Mouse (Mus musculus) midbrain, embryonic 13.5 days (tissue): ENCODE results near the gene Phf11d. TPM values are rescaled to one million over a fixed set of nuclear protein-coding genes. Genes with fewer than 3 reads are reported as not detected.
"Not testable (repeated sequence)": the region's sequence is repeated elsewhere in the genome, so short reads cannot be mapped to it uniquely, and the experiment has no call there.

Experiments
- ATAC-seq: fragments of 200-750 bp; cut with Nextera tagmentation; 2 replicates; pipeline ENCODE4 v1.8.0; 2017; ENCODE audit warnings: mild to moderate bottlenecking, moderate TSS enrichment, moderate library complexity
- H3K27ac ChIP-seq: fragments of 300-500 bp; sonication (generic); 2 replicates; pipeline ENCODE4 v1.5.1; 2015; ENCODE audit warnings: inconsistent platforms, mild to moderate bottlenecking, moderate library complexity
- H3K27me3 ChIP-seq: fragments of 300-500 bp; sonication (generic); 2 replicates; pipeline ENCODE4 v1.6.1; 2015; ENCODE audit warnings: mild to moderate bottlenecking, inconsistent platforms
- H3K36me3 ChIP-seq: fragments of 300-500 bp; sonication (generic); 2 replicates; pipeline ENCODE4 v1.6.1; 2015; ENCODE audit warnings: mild to moderate bottlenecking, inconsistent platforms
- H3K4me1 ChIP-seq: fragments of 300-500 bp; sonication (generic); replicated peaks from 2 replicates; pipeline ENCODE4 v1.6.1; 2015; ENCODE audit warnings: inconsistent platforms
- H3K4me2 ChIP-seq: fragments of 300-500 bp; sonication (generic); replicated peaks from 2 replicates; pipeline ENCODE4 v1.6.1; 2015; ENCODE audit warnings: moderate library complexity, mild to moderate bottlenecking, inconsistent platforms
- H3K4me3 ChIP-seq: fragments of 300-500 bp; sonication (generic); replicated peaks from 2 replicates; pipeline ENCODE4 v1.5.1; 2015; ENCODE audit warnings: mild to moderate bottlenecking, inconsistent platforms
- H3K9ac ChIP-seq: fragments of 300-500 bp; sonication (generic); replicated peaks from 2 replicates; pipeline ENCODE4 v1.6.1; 2015; ENCODE audit warnings: mild to moderate bottlenecking, inconsistent platforms
- H3K9me3 ChIP-seq: fragments of 300-500 bp; sonication (generic); 2 replicates; pipeline ENCODE4 v1.6.1; 2016; ENCODE audit warnings: mild to moderate bottlenecking, inconsistent platforms
- WGBS: fragments of 180-500 bp; shearing (Covaris S2); methylation state at CpG from one replicate; pipeline ENCODE4 v1.1.7; 2015; 5-methylcytosine and 5-hydroxymethylcytosine counted together
- polyA plus RNA-seq: library from polyadenylated mRNA; unstranded; fragments of >200 nt; fragmentation: Nextera tagmentation; extraction: Ambion mirVana; gene quantifications from 2 replicates; pipeline ENCODE4 v1.2.1, GENCODE M21; 2015

Gene Phf11d
- polyA plus RNA-seq, 1 experiment from 2014 or later: 0.22 TPM

GRCm38 (mm10) chr14:59319970-59320369, 45.3 kb downstream of the Phf11d start:
- not testable (repeated sequence) for H3K27ac ChIP-seq, H3K9me3 ChIP-seq, H3K36me3 ChIP-seq, H3K9ac ChIP-seq, H3K4me3 ChIP-seq, H3K4me1 ChIP-seq, H3K27me3 ChIP-seq, ATAC-seq, H3K4me2 ChIP-seq
- WGBS: 72% methylated on average over 6 of the region's 6 CpGs

DNA sequence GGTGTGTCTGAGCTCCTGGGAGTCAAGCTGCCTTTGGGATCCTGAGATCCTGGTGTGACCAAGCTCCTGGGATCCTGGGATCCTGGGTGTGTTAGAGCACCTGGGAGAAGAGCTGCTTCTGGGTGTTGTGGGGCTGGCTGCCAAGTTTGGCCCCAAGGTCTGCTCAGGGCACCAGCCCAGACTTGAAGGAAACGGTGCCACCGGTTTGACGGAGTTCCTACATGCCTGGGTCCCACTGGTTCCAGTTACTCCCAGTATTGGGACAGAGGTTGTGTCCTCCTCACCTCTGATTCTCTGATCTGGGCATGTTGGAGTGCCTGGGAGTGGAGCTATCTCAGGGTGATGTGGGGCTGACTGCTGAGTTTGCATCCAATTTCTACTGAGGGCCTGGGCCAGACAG, 46.2 kb downstream of the Phf11d start:
- H3K27ac ChIP-seq, H3K4me3 ChIP-seq, ATAC-seq, H3K4me1 ChIP-seq, H3K27me3 ChIP-seq, H3K36me3 ChIP-seq, H3K9me3 ChIP-seq, H3K4me2 ChIP-seq, H3K9ac ChIP-seq: not testable (repeated sequence)
- 98% methylated on average over 3 of the region's 3 CpGs for WGBS

Other genes starting within 250 kb of the Phf11d start
- not detected in 2 replicates for gene 1700129C05Rik, start 222.6 kb downstream of the Phf11d start, polyA plus RNA-seq
- not detected in 2 replicates for gene Gm5142, start 186.7 kb downstream of the Phf11d start, polyA plus RNA-seq
- 81.6 and 85.0 TPM in 2 replicates for gene Rcbtb1, start 164.3 kb downstream of the Phf11d start, polyA plus RNA-seq
- gene Gm6904, start 105.3 kb downstream of the Phf11d start, polyA plus RNA-seq: not detected in 2 replicates
- gene Phf11a, start 67.9 kb downstream of the Phf11d start, polyA plus RNA-seq: not detected in 2 replicates
- gene Phf11b, start 24.1 kb downstream of the Phf11d start, polyA plus RNA-seq: 0.19 and 0.55 TPM in 2 replicates
- 0.30 and 0.34 TPM in 2 replicates for gene Phf11c, start 29.9 kb upstream of the Phf11d start, polyA plus RNA-seq
- 8.3 and 9.4 TPM in 2 replicates for gene Setdb2, start 75.4 kb upstream of the Phf11d start, polyA plus RNA-seq
- 24.8 and 25.3 TPM in 2 replicates for gene Cab39l, start 75.5 kb upstream of the Phf11d start, polyA plus RNA-seq
- gene Cdadc1, start 232.5 kb upstream of the Phf11d start, polyA plus RNA-seq: 36.4 and 41.9 TPM in 2 replicates